Mouse (Mus musculus) heart, adult 18-20 months (tissue): ENCODE data around the gene Gm20903. TPM values are rescaled to one million over a fixed set of nuclear protein-coding genes. Genes with fewer than 3 reads are reported as not detected.
"Not testable (repeated sequence)": the region's sequence is repeated elsewhere in the genome, so short reads cannot be mapped to it uniquely, and the experiment has no call there.

Experiments used
- DNase-seq, 2 experiments: peaks; one replicate each; pipeline ENCODE4 v3.0.0; 2021 to 2022; ENCODE audit warnings: mixed read lengths in 1 of 2
- long read RNA-seq, 2 experiments: library from polyadenylated mRNA; stranded (forward); transcript quantifications; one replicate each; pipeline ENCODE4 v2.0.0; 2021
- total RNA-seq, 2 experiments: library from RNA; stranded (reverse); gene quantifications; 2 replicates each; pipeline ENCODE4 v1.2.3; 2021

The Gm20903 gene
- not detected for total RNA-seq
- long read RNA-seq, experiment 1 = 0 reads
- long read RNA-seq, experiment 2 = 0 reads

DNA sequence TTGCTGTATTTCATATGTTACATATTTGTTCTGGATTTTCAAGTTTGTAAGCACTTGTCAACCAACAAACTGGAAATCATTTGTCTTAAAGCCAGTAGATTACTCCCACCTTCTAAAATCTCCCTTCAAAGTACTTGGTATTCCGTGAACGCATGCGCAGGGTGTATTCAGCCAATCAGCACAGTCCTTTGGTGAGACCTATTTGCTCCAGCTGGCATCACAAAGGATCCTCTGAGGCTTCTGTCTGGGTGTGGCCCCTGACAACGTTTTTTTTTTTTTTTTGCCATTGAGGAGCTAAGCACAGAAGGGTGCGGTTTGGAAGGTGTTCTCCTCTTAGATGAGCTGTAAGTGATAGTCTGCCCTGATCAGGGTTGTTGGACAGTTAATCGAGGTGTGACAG lies at the start of gene Gm20903:
Gene Gm20903 (plus strand): TSS at position 301 of the 400 bp plus-strand sequence.
- DNase-seq = not testable (repeated sequence)
